Mouse (Mus musculus) forebrain, postnatal 0 days (tissue): ENCODE measurements at regions not wholly inside any gene's neighbourhood (a gene's known extent, or its start where the extent isn't known, plus 50 kb on each side); places are given as distances from the start of the nearest gene placed in this dataset.

Source experiments
- ATAC-seq: fragments of 200-750 bp; cut with Nextera tagmentation; 2 replicates; pipeline ENCODE4 v1.8.0; 2017; ENCODE audit warnings: mild to moderate bottlenecking, moderate library complexity
- DNase-seq: peaks from one replicate; pipeline ENCODE4 v3.0.0-alpha.2; 2015
- H3K27ac ChIP-seq: fragments of 300-500 bp; sonication (generic); 2 replicates; pipeline ENCODE4 v1.5.1; 2014; ENCODE audit warnings: low read depth, mild to moderate bottlenecking, antibody characterized with exemption, low read length, moderate library complexity, mixed read lengths
- H3K27me3 ChIP-seq: fragments of 300-500 bp; sonication (generic); 2 replicates; pipeline ENCODE4 v1.6.1; 2014; ENCODE audit warnings: mild to moderate bottlenecking, low read length, mixed read lengths; ENCODE audit not compliant: insufficient read depth
- H3K36me3 ChIP-seq: fragments of 300-500 bp; sonication (generic); 2 replicates; pipeline ENCODE4 v1.6.1; 2014; ENCODE audit warnings: mild to moderate bottlenecking, moderate library complexity; ENCODE audit not compliant: insufficient read depth
- H3K4me1 ChIP-seq: fragments of 300-500 bp; sonication (generic); 2 replicates; pipeline ENCODE4 v1.6.1; 2014; ENCODE audit warnings: antibody characterized with exemption; ENCODE audit not compliant: insufficient read depth
- H3K4me2 ChIP-seq: fragments of 300-500 bp; sonication (generic); 2 replicates; pipeline ENCODE4 v1.6.1; 2014; ENCODE audit warnings: low read depth, mild to moderate bottlenecking, moderate library complexity
- H3K4me3 ChIP-seq: fragments of 300-500 bp; sonication (generic); 2 replicates; pipeline ENCODE4 v1.5.1; 2014; ENCODE audit warnings: low read depth, low read length, mixed read lengths
- H3K9ac ChIP-seq: fragments of 300-500 bp; sonication (generic); 2 replicates; pipeline ENCODE4 v1.6.1; 2014; ENCODE audit warnings: mild to moderate bottlenecking
- H3K9me3 ChIP-seq: fragments of 300-500 bp; sonication (generic); 2 replicates; pipeline ENCODE4 v1.6.1; 2016; ENCODE audit warnings: low read length
- CTCF ChIP-seq: sonication (generic); IDR thresholded peaks from 2 replicates; pipeline ENCODE4 v1.5.1; 2016; ENCODE audit warnings: antibody characterized with exemption, control low read depth, low read depth
- whole genome bisulfite sequencing: fragments of 180-500 bp; shearing (Covaris S2); extraction: QIAGEN DNeasy Blood & Tissue Kit; methylation state at CpG from one replicate; pipeline ENCODE4 v1.1.7; 2014; 5-methylcytosine and 5-hydroxymethylcytosine counted together

GRCm38 (mm10) chr3:35101286-35101685 is 451.1 kb downstream of the Sox2 start:
- ATAC-seq (no peak), DNase-seq (no peak)
- Histone ChIP-seq H3K4me3 (no peak overlapping the region), H3K27me3 (0 out of 2 replicates have a peak, but pooled peaks cover 7% of the 10 kb centered on the region), H3K27ac (no peak overlapping the region), H3K36me3 (no peaks in the 10 kb centered on the region), H3K9ac (no peak overlapping the region), H3K9me3 (no peaks in the 10 kb centered on the region), H3K4me1 (peaks cover 3% of the 10 kb centered on the region), H3K4me2 (no peak overlapping the region)
- 80% methylated on average over 8 of the region's 8 CpGs for WGBS
- no peak for TF ChIP-seq CTCF

DNA sequence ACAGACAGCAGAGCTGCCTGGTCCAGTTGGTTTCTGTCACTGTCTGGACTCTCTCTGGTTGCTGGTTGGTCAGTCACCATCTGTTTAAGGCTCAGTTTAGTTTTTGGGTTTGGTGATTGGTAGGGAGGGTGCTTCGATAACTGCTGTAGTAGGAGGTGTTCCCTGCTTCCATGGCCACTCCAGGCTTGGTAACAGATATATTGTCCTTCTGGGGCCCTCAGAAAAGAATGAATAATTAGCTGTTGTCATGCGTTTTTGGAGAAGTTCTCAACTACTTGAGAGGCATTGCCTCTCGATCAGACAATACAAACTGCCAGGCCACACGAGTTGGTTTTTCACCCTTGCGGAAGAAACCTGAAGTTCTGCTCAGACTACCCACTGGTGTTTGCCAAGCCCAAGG is 451.7 kb downstream of the Sox2 start:
- ATAC-seq (no peak), DNase-seq (no peak)
- Histone ChIP-seq H3K27me3 (0 out of 2 replicates have a peak, but pooled peaks cover 7% of the 10 kb centered on the region), H3K4me1 (peaks cover 3% of the 10 kb centered on the region), H3K9ac (no peak overlapping the region), H3K27ac (no peak overlapping the region), H3K9me3 (no peaks in the 10 kb centered on the region), H3K4me3 (no peak overlapping the region), H3K36me3 (no peaks in the 10 kb centered on the region), H3K4me2 (no peak overlapping the region)
- TF ChIP-seq CTCF, result no peak
- WGBS, result 41% methylated on average over 5 of the region's 5 CpGs

GRCm38 (mm10) chr3:35102715-35103591 is 452.7 kb downstream of the Sox2 start:
- no peak overlapping the region for H3K4me3 ChIP-seq
- peaks cover 3% of the 10 kb centered on the region for H3K4me1 ChIP-seq
- peak; percentile 88 for DNase-seq
- no peaks in the 10 kb centered on the region for H3K9me3 ChIP-seq
- ATAC-seq, result peak; percentile 76
- 14% methylated on average over 13 of the region's 13 CpGs for WGBS
- H3K9ac ChIP-seq, result no peak overlapping the region
- 0 out of 2 replicates have a peak overlapping the region, but pooled peaks have one; percentile 9 for H3K27ac ChIP-seq
- no peaks in the 10 kb centered on the region for H3K36me3 ChIP-seq
- H3K27me3 ChIP-seq, result 0 out of 2 replicates have a peak, but pooled peaks cover 7% of the 10 kb centered on the region
- no peak overlapping the region for H3K4me2 ChIP-seq
- peak; percentile 90 for TF ChIP-seq CTCF

- TF ChIP-seq CTCF, result no peak
- DNase-seq, result no peak
Measured at GRCm38 (mm10) chr3:35104884-35105283, 454.7 kb downstream of the Sox2 start.

DNA sequence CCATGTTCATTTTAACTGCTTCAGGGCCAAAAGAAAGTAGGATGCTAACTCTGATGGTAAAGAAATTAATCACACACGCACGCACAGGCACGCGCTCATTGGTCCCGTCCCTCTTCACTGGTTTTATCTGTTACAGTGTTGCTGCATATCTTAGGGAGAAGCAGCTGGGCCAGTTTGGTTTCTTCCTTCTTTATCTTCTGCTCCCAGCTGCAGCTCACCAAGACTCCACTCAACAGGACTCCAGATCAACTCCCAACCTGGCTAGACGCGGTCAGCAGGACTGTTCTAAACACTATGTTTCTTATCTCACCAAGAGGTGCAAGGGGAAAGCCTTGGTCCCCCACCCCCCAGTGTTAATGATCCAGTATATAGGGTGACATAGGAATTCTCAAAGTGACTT is 455.9 kb downstream of the Sox2 start:
- 90% methylated on average over 7 of the region's 7 CpGs for WGBS
- Histone ChIP-seq H3K27ac (no peak overlapping the region), H3K36me3 (no peaks in the 10 kb centered on the region), H3K4me3 (no peak overlapping the region), H3K9me3 (no peaks in the 10 kb centered on the region), H3K4me2 (no peak overlapping the region), H3K4me1 (no peaks in the 10 kb centered on the region; the same call in 1 of the 2 replicates), H3K9ac (no peak overlapping the region), H3K27me3 (0 out of 2 replicates have a peak, but pooled peaks cover 7% of the 10 kb centered on the region)
- ATAC-seq (no peak), DNase-seq (no peak)
- TF ChIP-seq CTCF, result no peak

More at GRCm38 (mm10) chr3:35104884-35105283, 454.7 kb downstream of the Sox2 start:
- no peaks in the 10 kb centered on the region for H3K36me3 ChIP-seq
- 63% methylated on average over 11 of the region's 11 CpGs for WGBS
- no peak overlapping the region for H3K4me2 ChIP-seq
- no peak for ATAC-seq
- peaks cover 3% of the 10 kb centered on the region for H3K4me1 ChIP-seq
- no peak overlapping the region for H3K9ac ChIP-seq
- H3K4me3 ChIP-seq, result no peak overlapping the region
- no peaks in the 10 kb centered on the region for H3K9me3 ChIP-seq
- H3K27me3 ChIP-seq, result 0 out of 2 replicates have a peak, but pooled peaks cover 7% of the 10 kb centered on the region
- no peak overlapping the region for H3K27ac ChIP-seq

DNA sequence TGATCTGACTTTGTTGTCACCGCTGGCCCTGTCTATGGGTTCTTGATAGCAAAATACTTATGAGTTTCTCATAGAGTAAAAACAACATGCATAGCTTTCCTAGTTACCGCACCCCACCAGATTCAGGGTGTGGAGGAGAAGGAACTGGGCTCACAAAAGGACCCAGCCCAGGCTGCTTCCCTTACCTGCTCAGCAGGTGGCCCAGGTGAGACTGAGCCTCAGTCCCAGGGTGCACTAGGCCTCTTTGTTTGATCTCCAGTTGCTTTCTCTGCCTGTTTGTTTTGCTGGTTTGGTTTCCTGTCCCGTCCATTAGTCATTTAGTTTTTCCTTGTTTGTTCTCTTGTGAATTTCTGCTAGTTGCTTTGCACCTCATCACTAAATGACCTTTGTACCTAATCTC is 483.3 kb downstream of the Sox2 start:
- WGBS, result 86% methylated on average over 3 of the region's 3 CpGs
- no peak for ATAC-seq
- TF ChIP-seq CTCF, result no peak
- H3K36me3 ChIP-seq, result no peaks in the 10 kb centered on the region
- no peaks in the 10 kb centered on the region for H3K27me3 ChIP-seq
- no peak for DNase-seq
- H3K4me2 ChIP-seq, result no peak overlapping the region
- H3K4me1 ChIP-seq, result no peaks in the 10 kb centered on the region
- H3K4me3 ChIP-seq, result no peak overlapping the region
- no peak overlapping the region for H3K27ac ChIP-seq
- no peaks in the 10 kb centered on the region for H3K9me3 ChIP-seq
- no peak overlapping the region for H3K9ac ChIP-seq

DNA sequence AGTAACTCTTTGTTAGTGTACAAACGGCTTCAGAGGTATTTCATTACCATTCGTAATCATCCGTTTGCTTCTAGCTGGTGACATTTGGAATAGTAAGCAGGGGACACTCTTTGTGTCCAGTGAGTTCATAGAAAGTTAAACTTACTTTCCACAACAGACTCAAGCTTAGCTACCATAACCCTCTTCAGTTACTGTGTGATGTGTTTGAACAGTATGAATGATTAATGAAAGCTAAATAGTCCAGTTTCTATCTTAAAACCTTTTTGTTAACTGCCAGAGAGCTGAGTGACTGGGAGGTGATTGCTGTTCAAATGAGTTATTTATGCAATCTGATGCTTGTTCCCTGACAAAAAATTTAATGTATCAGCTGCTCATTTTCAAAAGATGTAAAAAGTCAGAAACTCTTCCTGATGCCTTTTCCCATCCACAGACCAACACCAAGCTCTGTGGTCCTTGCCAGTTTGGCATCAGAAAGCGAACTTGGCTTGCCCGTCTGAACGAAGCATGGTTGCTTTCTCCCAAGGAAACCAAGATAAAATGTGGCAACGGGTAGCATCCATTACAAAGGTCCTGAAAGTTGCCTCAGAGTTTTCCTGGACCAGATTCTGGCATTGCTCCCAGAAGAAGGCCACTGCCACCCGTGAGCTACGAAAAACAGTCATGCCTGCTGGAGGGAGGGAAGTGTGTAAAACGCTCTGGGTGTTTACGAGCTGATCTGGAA is 491.5 kb downstream of the Sox2 start:
- no peak overlapping the region for H3K4me2 ChIP-seq
- no peaks in the 10 kb centered on the region for H3K27me3 ChIP-seq
- H3K4me3 ChIP-seq, result no peak overlapping the region
- H3K9me3 ChIP-seq, result no peaks in the 10 kb centered on the region
- ATAC-seq, result peak; percentile 44
- DNase-seq, result peak; percentile 57
- no peak overlapping the region for H3K9ac ChIP-seq
- H3K4me1 ChIP-seq, result peaks cover 3% of the 10 kb centered on the region; the same call in 1 of the 2 replicates
- TF ChIP-seq CTCF, result no peak
- no peaks in the 10 kb centered on the region for H3K36me3 ChIP-seq
- WGBS, result 31% methylated on average over 11 of the region's 11 CpGs
- no peak overlapping the region for H3K27ac ChIP-seq
